Mouse (Mus musculus): ENCODE data around the gene Noct. TPM values are rescaled to one million over a fixed set of nuclear protein-coding genes. Genes with fewer than 3 reads are reported as not detected.
A peak's percentile ranks its signal among the peaks of the same experiment; 100 is the strongest.

Noct gene
- polyA plus RNA-seq, 1 experiment from 2014 or later: 12.7 TPM

GRCm38 (mm10) chr3:51230146-51230835, 6.0 kb downstream of the Noct start:
- DNase-seq (ENCODE audit: low spot score) (no peak), ATAC-seq (ENCODE audit: low FRiP score) (no peak)
- 92% methylated on average over 6 of the region's 6 CpGs for WGBS
- Histone ChIP-seq H3K4me1 (replicated peaks; ENCODE audit: control insufficient read depth, insufficient read depth, low read length) (no peaks in the 10 kb centered on the region), H3K36me3 (ENCODE audit: control insufficient read depth, insufficient read depth, low read length) (no peaks in the 10 kb centered on the region), H3K9ac (ENCODE audit: low read depth, low read length) (no peak overlapping the region), H3K4me3 (ENCODE audit: low read depth, low read length) (no peak overlapping the region), H3K27ac (ENCODE audit: low read depth, low read length) (no peak overlapping the region), H3K9me3 (ENCODE audit: control insufficient read depth, low read length) (no peaks in the 10 kb centered on the region), H3K4me2 (replicated peaks; ENCODE audit: low read depth, low read length) (no peak overlapping the region), H3K27me3 (ENCODE audit: control insufficient read depth, insufficient read depth, low read length) (no peaks in the 10 kb centered on the region)

GRCm38 (mm10) chr3:51230886-51231285, 6.6 kb downstream of the Noct start:
- H3K4me1 ChIP-seq (replicated peaks; ENCODE audit: control insufficient read depth, insufficient read depth, low read length): no peaks in the 10 kb centered on the region
- ATAC-seq (ENCODE audit: low FRiP score): no peak
- no peak overlapping the region for H3K4me2 ChIP-seq (replicated peaks; ENCODE audit: low read depth, low read length)
- no peaks in the 10 kb centered on the region for H3K9me3 ChIP-seq (ENCODE audit: control insufficient read depth, low read length)
- 76% methylated on average over 5 of the region's 5 CpGs for WGBS
- no peak for DNase-seq (ENCODE audit: low spot score)
- H3K9ac ChIP-seq (ENCODE audit: low read depth, low read length): no peak overlapping the region
- no peak overlapping the region for H3K27ac ChIP-seq (ENCODE audit: low read depth, low read length)
- H3K36me3 ChIP-seq (ENCODE audit: control insufficient read depth, insufficient read depth, low read length): no peaks in the 10 kb centered on the region
- no peak overlapping the region for H3K4me3 ChIP-seq (ENCODE audit: low read depth, low read length)
- no peaks in the 10 kb centered on the region for H3K27me3 ChIP-seq (ENCODE audit: control insufficient read depth, insufficient read depth, low read length)

GRCm38 (mm10) chr3:51231499-51231898, 7.3 kb downstream of the Noct start:
- no peaks in the 10 kb centered on the region for H3K36me3 ChIP-seq (ENCODE audit: control insufficient read depth, insufficient read depth, low read length)
- no peak overlapping the region for H3K9ac ChIP-seq (ENCODE audit: low read depth, low read length)
- H3K4me1 ChIP-seq (replicated peaks; ENCODE audit: control insufficient read depth, insufficient read depth, low read length): no peaks in the 10 kb centered on the region
- 76% methylated on average over 3 of the region's 3 CpGs for WGBS
- H3K4me2 ChIP-seq (replicated peaks; ENCODE audit: low read depth, low read length): no peak overlapping the region
- H3K4me3 ChIP-seq (ENCODE audit: low read depth, low read length): no peak overlapping the region
- no peaks in the 10 kb centered on the region for H3K27me3 ChIP-seq (ENCODE audit: control insufficient read depth, insufficient read depth, low read length)
- DNase-seq (ENCODE audit: low spot score) (no peak), ATAC-seq (ENCODE audit: low FRiP score) (no peak)
- no peak overlapping the region for H3K27ac ChIP-seq (ENCODE audit: low read depth, low read length)
- H3K9me3 ChIP-seq (ENCODE audit: control insufficient read depth, low read length): no peaks in the 10 kb centered on the region

GRCm38 (mm10) chr3:51232205-51232910, 8.1 kb downstream of the Noct start:
- WGBS: 89% methylated on average over 3 of the region's 3 CpGs
- no peaks in the 10 kb centered on the region for H3K36me3 ChIP-seq (ENCODE audit: control insufficient read depth, insufficient read depth, low read length)
- no peaks in the 10 kb centered on the region for H3K27me3 ChIP-seq (ENCODE audit: control insufficient read depth, insufficient read depth, low read length)
- ATAC-seq (ENCODE audit: low FRiP score) (no peak), DNase-seq (ENCODE audit: low spot score) (no peak)
- H3K4me2 ChIP-seq (replicated peaks; ENCODE audit: low read depth, low read length): no peak overlapping the region
- no peak overlapping the region for H3K9ac ChIP-seq (ENCODE audit: low read depth, low read length)
- H3K4me1 ChIP-seq (replicated peaks; ENCODE audit: control insufficient read depth, insufficient read depth, low read length): no peaks in the 10 kb centered on the region
- H3K9me3 ChIP-seq (ENCODE audit: control insufficient read depth, low read length): no peaks in the 10 kb centered on the region
- H3K4me3 ChIP-seq (ENCODE audit: low read depth, low read length): no peak overlapping the region
- no peak overlapping the region for H3K27ac ChIP-seq (ENCODE audit: low read depth, low read length)

GRCm38 (mm10) chr3:51233474-51233873, 9.2 kb downstream of the Noct start:
- WGBS: 78% methylated on average over 5 of the region's 5 CpGs
- no peaks in the 10 kb centered on the region for H3K4me1 ChIP-seq (replicated peaks; ENCODE audit: control insufficient read depth, insufficient read depth, low read length)
- H3K27ac ChIP-seq (ENCODE audit: low read depth, low read length): no peak overlapping the region
- no peak for ATAC-seq (ENCODE audit: low FRiP score)
- no peak for DNase-seq (ENCODE audit: low spot score)
- no peak overlapping the region for H3K9ac ChIP-seq (ENCODE audit: low read depth, low read length)
- no peaks in the 10 kb centered on the region for H3K36me3 ChIP-seq (ENCODE audit: control insufficient read depth, insufficient read depth, low read length)
- H3K27me3 ChIP-seq (ENCODE audit: control insufficient read depth, insufficient read depth, low read length): no peaks in the 10 kb centered on the region
- no peak overlapping the region for H3K4me3 ChIP-seq (ENCODE audit: low read depth, low read length)
- H3K4me2 ChIP-seq (replicated peaks; ENCODE audit: low read depth, low read length): no peak overlapping the region
- H3K9me3 ChIP-seq (ENCODE audit: control insufficient read depth, low read length): no peaks in the 10 kb centered on the region

GRCm38 (mm10) chr3:51233918-51234751, 9.9 kb downstream of the Noct start:
- no peaks in the 10 kb centered on the region for H3K4me1 ChIP-seq (replicated peaks; ENCODE audit: control insufficient read depth, insufficient read depth, low read length)
- H3K36me3 ChIP-seq (ENCODE audit: control insufficient read depth, insufficient read depth, low read length): no peaks in the 10 kb centered on the region
- DNase-seq (ENCODE audit: low spot score) (peak; percentile 91), ATAC-seq (ENCODE audit: low FRiP score) (peak; percentile 89)
- H3K27me3 ChIP-seq (ENCODE audit: control insufficient read depth, insufficient read depth, low read length): no peaks in the 10 kb centered on the region
- H3K4me2 ChIP-seq (replicated peaks; ENCODE audit: low read depth, low read length): no peak overlapping the region
- no peak overlapping the region for H3K9ac ChIP-seq (ENCODE audit: low read depth, low read length)
- H3K9me3 ChIP-seq (ENCODE audit: control insufficient read depth, low read length): no peaks in the 10 kb centered on the region
- no peak overlapping the region for H3K4me3 ChIP-seq (ENCODE audit: low read depth, low read length)
- H3K27ac ChIP-seq (ENCODE audit: low read depth, low read length): no peak overlapping the region
- 54% methylated on average over 13 of the region's 13 CpGs for WGBS

GRCm38 (mm10) chr3:51234752-51235055, 10.5 kb downstream of the Noct start:
- Histone ChIP-seq H3K4me1 (replicated peaks; ENCODE audit: control insufficient read depth, insufficient read depth, low read length) (no peaks in the 10 kb centered on the region), H3K9me3 (ENCODE audit: control insufficient read depth, low read length) (no peaks in the 10 kb centered on the region), H3K9ac (ENCODE audit: low read depth, low read length) (no peak overlapping the region), H3K4me2 (replicated peaks; ENCODE audit: low read depth, low read length) (no peak overlapping the region), H3K27me3 (ENCODE audit: control insufficient read depth, insufficient read depth, low read length) (no peaks in the 10 kb centered on the region), H3K27ac (ENCODE audit: low read depth, low read length) (no peak overlapping the region), H3K36me3 (ENCODE audit: control insufficient read depth, insufficient read depth, low read length) (no peaks in the 10 kb centered on the region), H3K4me3 (ENCODE audit: low read depth, low read length) (no peak overlapping the region)
- ATAC-seq (ENCODE audit: low FRiP score) (peak; percentile 45), DNase-seq (ENCODE audit: low spot score) (no peak)
- WGBS: 90% methylated on average over 5 of the region's 5 CpGs

- no peaks in the 10 kb centered on the region for H3K4me1 ChIP-seq (replicated peaks; ENCODE audit: control insufficient read depth, insufficient read depth, low read length)
- H3K36me3 ChIP-seq (ENCODE audit: control insufficient read depth, insufficient read depth, low read length): no peaks in the 10 kb centered on the region
- WGBS: 88% methylated on average over 7 of the region's 7 CpGs
- H3K9ac ChIP-seq (ENCODE audit: low read depth, low read length): no peak overlapping the region
- no peak overlapping the region for H3K4me3 ChIP-seq (ENCODE audit: low read depth, low read length)
- no peaks in the 10 kb centered on the region for H3K9me3 ChIP-seq (ENCODE audit: control insufficient read depth, low read length)
- H3K27ac ChIP-seq (ENCODE audit: low read depth, low read length): no peak overlapping the region
- no peak for DNase-seq (ENCODE audit: low spot score)
- H3K27me3 ChIP-seq (ENCODE audit: control insufficient read depth, insufficient read depth, low read length): no peaks in the 10 kb centered on the region
- no peak overlapping the region for H3K4me2 ChIP-seq (replicated peaks; ENCODE audit: low read depth, low read length)
- ATAC-seq (ENCODE audit: low FRiP score): no peak
Measured at GRCm38 (mm10) chr3:51238515-51238914, 14.3 kb downstream of the Noct start.

All from hindbrain, embryonic 11.5 days (tissue).